Mouse (Mus musculus): ENCODE results near the gene Gm17359. TPM values are rescaled to one million over a fixed set of nuclear protein-coding genes. Genes with fewer than 3 reads are reported as not detected.
"Not testable (repeated sequence)": the region's sequence is repeated elsewhere in the genome, so short reads cannot be mapped to it uniquely, and the experiment has no call there.

Gene Gm17359
- polyA plus RNA-seq, 1 experiment: 0.68 TPM

DNA sequence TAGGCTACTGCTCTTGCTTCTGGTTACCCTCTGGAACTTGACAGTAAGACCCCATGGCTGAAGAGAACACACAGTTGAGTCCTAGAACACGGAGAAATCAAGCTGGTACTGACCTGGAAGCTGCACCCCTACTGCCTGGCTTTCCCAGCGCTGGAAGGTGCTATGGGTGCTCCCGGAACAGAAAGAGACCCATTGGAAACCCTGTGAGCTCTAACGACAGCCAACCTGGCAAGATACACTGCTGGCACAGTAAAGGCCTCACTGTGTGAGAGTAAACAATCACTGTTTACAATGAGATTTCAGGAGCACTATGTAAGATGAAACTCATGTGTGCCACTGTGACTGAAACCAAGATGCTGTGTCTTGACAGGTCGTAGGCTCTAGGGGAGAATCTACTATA, 78.6 kb downstream of the Gm17359 start:
- no peak for DNase-seq (ENCODE audit: low read depth)

DNA sequence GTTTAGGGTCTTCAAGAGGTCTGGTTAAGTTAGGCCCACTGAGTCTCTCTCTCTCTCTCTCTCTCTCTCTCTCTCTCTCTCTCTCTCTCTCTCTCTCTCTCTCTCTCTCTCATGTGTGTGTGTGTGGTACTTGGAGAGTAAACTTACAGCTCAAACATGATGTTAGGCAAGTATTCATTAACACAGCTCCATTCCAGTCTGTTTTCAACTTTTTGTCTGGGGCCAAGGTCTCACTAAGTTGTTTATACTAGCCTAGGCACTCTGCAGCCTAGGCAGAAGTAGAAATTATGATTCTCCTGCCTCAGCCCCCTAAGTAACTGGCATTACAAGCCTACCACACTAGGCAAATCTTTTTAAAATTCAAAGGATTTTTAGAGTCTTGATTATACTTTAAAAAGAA, 79.5 kb downstream of the Gm17359 start:
- no peak for DNase-seq (ENCODE audit: low read depth)

DNA sequence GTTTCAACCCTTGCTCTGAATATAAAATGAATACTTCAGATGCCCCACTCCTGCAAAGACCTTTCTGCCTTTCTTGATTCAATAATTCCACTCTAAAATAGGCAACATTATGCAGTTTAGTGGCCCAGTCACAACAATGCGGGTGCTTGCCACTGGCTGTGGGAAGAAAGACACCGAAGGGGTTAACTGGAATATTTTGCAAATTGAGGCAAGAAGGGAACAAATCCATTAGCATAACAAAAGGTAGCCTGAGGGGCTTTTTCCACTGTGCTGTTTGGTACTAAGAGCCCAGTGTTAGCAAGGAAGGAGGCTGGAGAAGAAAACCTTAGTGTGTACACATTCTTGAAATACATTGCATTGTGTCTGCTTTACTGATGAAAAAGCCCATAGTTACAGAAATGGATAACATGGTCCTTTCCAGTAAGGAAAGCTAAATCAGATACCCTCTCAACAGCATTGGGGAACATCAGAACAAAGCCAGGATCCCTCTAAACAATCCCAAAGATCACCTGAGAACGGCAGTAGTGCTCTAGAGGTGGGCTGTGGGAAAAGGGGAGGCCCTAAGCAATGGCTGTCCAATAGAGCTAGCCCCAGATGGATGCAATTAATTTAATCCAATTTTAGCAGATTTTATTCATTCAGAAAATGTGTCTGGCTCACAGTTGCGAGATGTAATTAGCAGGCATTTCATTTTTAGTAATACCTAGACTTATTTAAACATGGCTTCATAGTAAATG, 80.7 kb downstream of the Gm17359 start:
- DNase-seq (ENCODE audit: low read depth): no peak

DNA sequence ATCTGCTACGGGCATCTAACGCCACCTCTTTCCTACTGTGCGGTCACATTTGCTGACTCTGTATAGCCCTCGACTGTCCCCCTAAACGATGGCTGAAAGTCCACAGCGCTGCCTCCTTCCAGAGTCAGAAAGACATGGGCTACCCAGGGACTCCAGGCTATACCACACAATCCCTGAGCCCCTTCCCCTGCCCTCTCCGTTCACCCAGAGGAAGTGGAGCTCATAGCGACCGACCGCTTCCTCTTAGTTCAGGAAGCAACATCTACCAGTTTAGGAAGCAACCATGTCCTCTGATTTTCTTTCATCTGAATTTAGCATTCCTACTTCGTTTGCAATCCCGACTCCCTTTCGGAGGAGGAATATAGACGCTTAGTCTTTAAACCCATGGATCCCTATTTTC, 82.5 kb downstream of the Gm17359 start:
- no peak for DNase-seq (ENCODE audit: low read depth)

DNA sequence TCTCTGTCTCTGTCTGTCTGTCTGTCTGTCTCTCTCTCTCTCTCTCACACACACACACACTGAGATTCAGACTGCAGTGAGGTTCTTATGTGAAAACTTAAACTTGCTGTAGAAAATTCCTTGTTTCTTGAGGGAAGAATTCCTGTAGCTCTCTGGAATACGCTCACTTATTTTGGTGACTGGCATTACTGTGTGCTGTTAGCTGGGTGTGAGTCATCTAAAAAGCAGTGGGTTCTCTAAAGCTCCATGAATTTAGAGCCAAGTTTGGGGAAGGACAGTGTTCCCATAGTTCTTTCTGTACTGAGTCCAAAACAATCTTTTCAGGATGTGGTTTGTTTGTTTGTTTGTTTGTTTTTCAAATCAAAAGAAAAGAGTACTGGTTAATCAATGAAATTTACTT, 89.0 kb downstream of the Gm17359 start:
- no peak for DNase-seq (ENCODE audit: low read depth)

DNA sequence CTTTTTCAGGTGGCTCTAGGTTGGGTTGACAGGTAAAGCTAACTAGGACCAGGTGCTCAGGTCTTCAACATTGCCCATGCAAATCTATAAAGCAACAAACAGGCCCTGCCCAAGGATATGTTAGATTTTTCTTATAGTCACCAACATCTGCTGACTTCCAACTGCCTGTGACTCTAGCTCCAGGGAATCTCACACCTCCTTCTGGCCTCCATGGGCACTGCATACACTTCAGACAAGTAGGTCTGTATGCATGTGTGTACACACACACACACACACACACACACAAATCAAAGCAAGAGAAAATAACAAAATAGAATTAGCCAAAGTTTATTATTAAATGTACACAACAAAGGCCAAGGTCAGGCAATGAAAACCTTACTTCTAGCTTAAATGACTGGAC, 97.1 kb downstream of the Gm17359 start:
- DNase-seq (ENCODE audit: low read depth): no peak

DNA sequence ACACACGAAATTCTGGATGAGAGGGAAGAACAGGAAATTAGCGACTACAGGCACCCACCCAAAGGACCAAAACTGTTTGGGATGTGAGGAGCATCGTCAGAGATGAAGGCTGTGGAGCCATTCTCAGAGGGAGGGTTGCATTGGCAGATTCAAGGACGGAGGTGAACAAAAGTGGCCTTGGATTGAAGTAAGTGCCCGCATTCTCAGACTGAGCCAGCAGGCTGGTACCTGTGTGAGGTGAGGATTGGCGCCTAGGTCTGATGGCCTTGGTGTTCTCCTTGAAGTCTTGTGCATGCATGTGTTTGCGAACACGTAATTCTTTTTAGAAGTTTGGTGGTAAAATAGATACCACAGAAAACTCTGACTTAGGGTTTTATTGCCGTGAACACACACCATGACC, 98.0 kb downstream of the Gm17359 start:
- no peak for DNase-seq (ENCODE audit: low read depth)

DNA sequence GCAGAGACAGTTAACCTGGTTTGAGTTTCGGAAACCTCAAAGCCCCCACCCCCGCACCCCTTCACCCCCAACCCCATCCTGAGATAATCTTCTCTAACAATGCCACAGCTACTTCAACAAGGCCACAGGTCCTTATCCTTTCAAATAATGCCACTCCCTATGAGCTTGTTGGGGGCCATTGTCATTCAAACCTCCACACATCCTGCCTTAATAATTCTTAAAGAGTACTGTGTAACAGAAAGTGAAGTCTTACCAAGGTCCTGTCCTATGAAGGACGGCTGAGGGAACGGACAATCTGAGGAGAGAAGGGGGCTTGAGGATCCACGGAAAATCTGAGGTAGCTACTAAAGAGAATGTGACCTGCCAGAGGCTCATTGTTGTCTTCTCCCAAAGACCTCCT, 98.5 kb downstream of the Gm17359 start:
- DNase-seq (ENCODE audit: low read depth): no peak

DNA sequence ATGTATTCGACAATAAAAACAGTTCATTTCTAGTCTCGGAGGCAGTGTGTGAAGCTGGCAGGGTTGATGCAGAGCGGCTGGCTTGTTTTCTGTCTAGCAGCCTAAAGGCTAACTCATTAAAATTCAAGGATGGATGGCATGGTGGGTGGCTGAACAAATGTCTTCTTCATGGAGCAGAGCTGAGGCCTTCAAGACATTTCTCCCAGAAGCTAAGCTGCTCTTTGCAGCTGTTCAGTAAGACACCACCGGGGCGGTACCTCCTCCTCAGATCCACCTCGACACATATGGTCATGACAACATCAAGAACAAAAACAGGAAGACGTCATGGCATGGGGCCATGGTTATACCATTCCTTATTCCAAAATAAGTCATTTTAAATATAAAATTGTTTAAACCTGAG, 99.7 kb downstream of the Gm17359 start:
- no peak for DNase-seq (ENCODE audit: low read depth)

DNA sequence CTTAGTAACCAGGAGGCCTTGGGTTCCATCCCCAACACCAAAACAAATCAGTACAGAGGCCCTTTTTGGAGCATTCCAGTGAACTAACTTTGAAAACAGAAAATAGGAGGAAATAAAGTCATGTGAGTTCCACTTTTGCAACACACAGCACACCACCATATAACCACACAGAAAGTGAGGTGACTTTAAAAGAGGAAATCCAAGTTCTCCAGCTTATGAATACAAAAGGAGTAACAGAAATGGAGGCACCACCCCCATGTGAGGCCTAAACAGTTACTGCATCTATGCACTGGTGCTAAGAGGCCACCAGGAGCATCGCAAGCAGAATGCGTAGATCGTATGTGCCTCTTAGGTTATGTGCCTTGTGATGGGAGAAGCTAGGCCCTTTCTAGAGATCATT, 101.8 kb downstream of the Gm17359 start:
- no peak for DNase-seq (ENCODE audit: low read depth)

DNA sequence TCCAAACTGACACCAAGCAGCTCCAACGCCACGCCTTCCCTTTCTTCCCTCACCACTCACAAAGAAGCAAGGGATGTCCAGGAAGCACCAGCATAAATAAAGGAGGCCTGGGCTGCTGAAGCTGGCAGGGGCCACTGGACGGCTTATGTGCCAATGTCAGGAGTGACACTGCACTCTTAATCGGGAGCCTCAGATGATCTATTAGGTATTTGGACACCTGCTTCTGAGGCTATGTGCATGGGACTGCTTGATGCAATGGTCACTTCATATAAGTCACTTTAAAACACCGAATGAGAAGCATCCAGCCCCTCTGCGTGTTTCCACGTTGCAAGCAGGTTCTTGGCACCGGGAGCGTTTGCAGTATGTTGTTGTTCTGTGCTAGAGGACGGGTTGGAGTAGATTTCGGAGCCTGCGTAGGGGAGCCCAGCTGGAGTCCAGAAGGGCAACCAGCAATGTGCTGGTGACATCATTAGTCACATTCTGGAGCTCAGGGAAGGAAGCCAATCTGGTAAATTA, 104.6 kb downstream of the Gm17359 start:
- DNase-seq (ENCODE audit: low read depth): no peak

DNA sequence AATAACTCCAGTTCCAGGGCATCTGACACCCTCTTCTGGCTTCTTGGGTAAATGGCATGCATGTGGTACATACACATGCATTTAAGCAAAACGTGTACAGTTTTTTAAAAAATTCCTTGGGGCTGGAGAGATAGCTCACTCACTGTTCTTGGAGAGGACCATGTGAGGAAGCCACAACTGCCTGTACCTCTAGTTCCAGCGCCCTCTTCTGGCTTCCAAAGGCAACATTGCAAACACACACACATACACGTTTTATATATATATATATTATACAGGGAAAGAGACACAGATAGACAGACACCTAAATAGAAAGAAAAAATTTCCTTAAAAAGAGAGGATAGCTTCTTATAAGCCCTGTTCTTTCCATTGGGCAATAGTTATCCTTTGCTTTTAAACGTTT, 107.4 kb downstream of the Gm17359 start:
- no peak for DNase-seq (ENCODE audit: low read depth)

DNA sequence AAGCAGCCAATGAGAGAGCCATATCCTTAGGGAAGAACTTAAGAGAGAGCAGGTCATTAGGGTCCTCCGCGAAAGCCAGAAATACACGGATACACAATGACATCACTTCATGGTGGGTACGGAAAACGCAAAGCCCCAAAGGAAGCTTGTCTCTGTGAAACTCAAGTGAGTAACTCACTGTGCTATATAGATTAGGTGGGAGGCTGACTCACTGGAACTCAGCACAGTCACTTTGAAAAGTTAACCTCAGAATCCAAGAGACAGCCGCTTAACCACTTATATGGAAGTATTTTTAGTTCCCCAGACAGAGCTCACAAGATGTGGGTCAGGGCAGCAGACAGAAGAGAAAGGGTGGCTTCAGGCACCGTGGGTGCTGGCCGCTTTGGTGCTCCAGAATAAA, 108.6 kb downstream of the Gm17359 start:
- DNase-seq (ENCODE audit: low read depth): no peak

DNA sequence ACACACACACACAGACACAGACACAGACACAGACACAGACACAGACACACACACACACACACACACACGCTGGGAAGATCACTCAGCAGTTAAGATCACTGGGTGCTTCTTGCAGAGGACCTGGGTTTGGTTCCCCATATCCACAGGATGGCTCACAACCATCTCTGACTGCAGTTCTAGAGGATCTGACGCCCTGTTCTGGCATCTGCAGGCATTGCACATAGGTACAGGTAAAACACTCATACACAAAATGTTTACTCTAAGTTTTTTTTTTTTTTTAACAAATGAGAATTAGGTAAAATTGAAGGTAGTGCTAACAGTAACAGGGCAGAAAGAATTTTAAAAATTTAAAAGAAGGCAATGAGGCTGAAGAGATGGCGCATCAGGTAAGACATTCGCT, 109.7 kb downstream of the Gm17359 start:
- DNase-seq (ENCODE audit: low read depth): no peak

DNA sequence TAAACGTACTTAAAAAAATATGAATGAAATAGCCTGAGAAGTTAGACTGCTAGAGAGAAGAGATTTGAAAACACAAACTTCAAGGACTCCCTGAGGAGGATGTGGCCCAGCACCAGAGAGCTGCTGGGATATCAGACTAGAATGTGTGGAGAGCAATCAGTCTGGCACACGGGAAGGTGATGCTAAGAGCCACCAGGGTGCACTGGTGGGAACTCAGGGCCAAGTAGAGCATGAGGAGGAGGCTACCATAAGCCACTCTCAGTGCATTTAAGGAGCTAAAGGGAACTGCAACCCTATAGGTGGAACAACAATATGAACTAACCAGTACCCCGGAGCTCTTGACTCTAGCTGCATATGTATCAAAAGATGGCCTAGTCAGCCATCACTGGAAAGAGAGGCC, 110.2 kb downstream of the Gm17359 start:
- not testable (repeated sequence) for DNase-seq (ENCODE audit: low read depth)

DNA sequence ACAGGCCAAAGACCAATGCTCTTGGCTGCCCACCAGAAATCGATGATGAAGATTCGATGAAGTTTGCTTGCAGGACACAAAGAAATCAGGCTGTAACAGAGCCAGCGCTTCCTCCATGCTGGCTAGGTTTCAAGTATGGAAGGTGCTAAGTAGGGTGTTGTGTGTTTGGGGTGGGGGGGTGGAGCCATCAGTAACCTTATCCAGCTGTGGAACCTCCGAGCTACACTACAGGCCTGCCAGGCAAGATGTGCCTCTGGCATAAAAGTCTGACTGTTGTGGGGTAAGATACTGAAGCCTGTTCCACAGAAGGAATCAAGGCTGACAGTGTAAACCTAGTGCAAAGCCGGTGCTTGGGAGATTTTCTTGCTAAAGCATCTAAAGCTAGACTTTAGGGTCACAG, 112.0 kb downstream of the Gm17359 start:
- no peak for DNase-seq (ENCODE audit: low read depth)

DNA sequence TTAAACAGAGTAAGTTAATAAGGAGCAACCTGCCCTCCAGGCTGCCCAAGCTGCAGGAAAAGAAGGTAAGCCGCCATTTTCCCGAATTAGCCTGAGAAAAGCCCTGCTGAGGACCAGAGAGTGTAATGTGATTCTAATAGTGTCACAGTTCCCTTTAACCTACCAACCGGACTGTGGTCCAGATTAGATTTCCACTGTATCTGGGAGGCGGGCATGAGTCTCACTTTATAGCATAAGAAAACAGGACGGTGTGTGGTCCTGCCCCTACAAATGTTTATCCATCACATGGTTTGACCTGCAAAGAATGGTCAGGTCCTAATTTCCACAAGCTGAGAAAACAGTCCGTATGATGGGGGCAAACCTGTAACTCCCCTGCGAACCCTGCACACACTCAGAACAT, 112.9 kb downstream of the Gm17359 start:
- DNase-seq (ENCODE audit: low read depth): no peak

DNA sequence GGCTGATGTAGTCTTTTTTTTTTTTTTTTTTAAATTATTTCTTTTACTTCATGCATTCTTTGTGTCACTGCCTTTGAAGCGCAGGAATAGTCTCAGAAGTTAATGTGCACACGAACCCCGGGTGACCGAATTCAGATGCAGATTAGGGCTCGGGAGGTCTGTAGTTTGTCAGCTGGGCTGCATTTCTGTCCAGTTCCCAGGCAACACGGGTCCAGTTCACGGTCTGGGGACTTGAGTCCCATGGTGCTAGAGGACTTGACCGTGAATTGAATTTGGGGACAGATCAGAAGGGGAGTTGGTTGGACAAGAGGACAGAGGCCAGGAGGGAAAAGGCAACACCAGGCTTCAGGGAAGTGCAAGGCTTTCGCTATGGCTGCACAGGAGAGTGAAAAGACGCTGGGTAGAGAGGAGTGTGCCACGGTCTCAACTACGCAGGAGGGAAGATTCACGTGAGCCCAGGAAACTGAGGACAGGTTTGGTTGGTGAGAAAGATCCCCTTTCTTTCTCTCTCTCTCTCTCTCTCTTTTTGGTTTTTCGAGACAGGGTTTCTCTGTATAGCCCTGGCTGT, 116.3 kb downstream of the Gm17359 start:
- DNase-seq (ENCODE audit: low read depth): no peak

DNA sequence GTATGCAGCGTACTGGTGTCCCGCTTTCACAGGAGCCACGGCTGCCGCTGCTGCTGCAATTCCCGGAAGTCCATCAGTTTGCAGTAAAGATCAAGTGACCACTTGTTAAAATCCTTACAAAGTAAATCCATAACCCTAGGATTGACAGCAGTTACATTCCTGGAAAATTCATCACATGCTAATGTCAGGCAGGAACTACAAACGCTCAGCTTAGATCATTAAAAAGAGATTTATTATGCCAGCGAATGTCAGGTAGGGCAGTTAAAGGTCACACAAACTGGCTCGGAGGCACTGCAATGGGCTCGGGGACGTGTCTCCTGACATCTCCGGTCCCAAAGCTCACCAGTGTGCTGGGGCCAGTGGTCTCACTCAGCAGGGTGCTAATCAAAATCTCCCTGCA, 119.3 kb downstream of the Gm17359 start:
- DNase-seq (ENCODE audit: low read depth): no peak

DNA sequence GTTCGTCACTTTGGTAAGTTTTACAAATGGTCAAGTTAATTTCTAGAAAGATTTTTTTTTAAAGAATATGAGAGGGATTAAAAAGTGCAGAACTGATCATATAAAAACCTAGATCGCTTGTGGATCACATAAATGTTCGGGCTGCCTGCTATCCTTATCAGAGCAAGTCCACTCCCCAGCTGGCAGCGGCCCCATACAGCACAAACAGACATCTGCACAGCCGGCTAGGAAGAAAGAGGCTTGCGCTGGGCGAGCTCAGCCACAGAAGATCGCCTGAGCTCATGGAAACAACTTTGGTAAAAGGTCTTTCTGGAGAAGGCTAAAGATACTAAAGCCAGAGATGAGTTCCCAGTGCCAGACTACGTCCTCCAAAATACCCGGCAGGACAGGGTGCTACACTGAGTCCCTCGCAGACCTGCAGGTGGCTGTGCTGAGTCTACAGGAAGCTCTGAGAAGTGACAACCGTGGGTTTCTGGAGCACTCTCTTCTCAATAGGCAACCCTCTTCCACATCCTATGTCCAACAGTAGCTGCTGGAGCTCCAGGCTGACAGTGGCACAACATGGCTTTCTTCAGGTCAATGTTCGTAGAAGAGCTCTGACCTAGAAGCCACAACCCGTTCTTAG, 122.3 kb downstream of the Gm17359 start:
- no peak for DNase-seq (ENCODE audit: low read depth)

DNA sequence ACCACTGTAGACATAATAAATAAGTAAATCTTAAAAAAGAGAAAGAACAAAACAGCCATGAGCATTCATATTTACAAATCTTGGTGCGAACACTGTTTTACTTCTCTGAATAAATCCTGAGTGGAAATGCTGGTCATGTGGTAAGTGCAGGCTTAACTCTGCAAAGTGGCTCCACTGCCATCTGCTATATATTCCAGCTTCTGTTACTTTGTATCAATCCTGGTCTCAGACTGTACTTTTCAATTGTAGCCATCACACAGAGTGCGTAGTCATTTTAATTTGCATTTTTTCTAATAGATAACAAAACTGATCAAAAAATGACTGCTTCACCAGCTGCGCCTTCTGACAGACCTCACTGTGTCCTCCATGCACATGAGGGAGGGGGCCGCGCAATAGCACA, 133.0 kb downstream of the Gm17359 start:
- DNase-seq (ENCODE audit: low read depth): no peak

DNA sequence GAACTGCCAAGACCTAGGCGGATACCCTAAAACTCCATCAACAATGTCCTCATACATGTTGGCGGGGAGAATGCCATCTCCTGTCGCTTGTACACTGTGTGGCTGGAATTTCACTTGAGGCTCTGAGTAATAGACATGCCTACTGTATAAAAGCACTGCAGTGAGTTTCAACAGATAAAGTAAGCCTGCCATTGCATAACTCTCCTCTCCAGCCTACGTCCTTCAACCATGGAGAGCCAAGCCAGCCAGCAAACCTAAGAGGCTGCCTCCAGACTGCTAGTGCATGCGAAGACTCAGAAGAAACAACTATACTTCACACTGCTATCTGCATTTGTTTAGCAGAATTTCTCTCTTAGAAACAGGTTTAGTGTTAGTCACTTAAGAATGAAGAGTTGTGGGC, 135.9 kb downstream of the Gm17359 start:
- peak; percentile 45 for DNase-seq (ENCODE audit: low read depth)

DNA sequence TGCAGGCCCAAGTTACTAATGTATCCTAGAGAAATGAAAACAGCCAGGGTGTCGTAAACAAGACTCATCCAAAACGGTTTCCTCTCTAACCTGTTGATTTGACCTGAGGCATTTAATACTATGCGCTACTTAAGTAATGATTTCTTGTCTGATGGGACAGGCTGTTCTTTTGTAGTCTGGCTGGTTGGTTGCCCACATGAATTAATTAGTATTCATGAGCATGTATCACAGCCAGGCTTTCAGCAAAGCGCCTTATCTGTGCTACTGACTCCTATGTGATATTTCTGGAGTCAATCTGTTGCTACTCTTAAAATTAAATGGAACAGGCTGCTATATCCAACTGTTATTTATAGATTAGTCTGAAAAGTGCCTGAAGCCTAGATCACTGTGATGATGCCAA, 138.4 kb downstream of the Gm17359 start:
- peak; percentile 85 for DNase-seq (ENCODE audit: low read depth)
